Mouse (Mus musculus) heart, embryonic 13.5 days (tissue): ENCODE results near the gene Nptx2. TPM values are rescaled to one million over a fixed set of nuclear protein-coding genes. Genes with fewer than 3 reads are reported as not detected.

Experiments
- ATAC-seq: fragments of 200-750 bp; cut with Nextera tagmentation; 2 replicates; pipeline ENCODE4 v1.8.0; 2017; ENCODE audit warnings: moderate TSS enrichment; ENCODE audit not compliant: insufficient number of reproducible peaks, low FRiP score, low TSS enrichment; ENCODE audit errors: extremely low read depth
- H3K27ac ChIP-seq: fragments of 300-500 bp; sonication (generic); replicated peaks from 2 replicates; pipeline ENCODE4 v1.5.1; 2015; ENCODE audit warnings: moderate library complexity, mild to moderate bottlenecking, inconsistent platforms
- H3K27me3 ChIP-seq: fragments of 300-500 bp; sonication (generic); replicated peaks from 2 replicates; pipeline ENCODE4 v1.6.1; 2015; ENCODE audit warnings: mild to moderate bottlenecking, inconsistent platforms
- H3K36me3 ChIP-seq: fragments of 300-500 bp; sonication (generic); 2 replicates; pipeline ENCODE4 v1.6.1; 2015; ENCODE audit warnings: mild to moderate bottlenecking, inconsistent platforms
- H3K4me1 ChIP-seq: fragments of 300-500 bp; sonication (generic); 2 replicates; pipeline ENCODE4 v1.6.1; 2015; ENCODE audit warnings: inconsistent platforms
- H3K4me2 ChIP-seq: fragments of 300-500 bp; sonication (generic); 2 replicates; pipeline ENCODE4 v1.6.1; 2015; ENCODE audit warnings: inconsistent platforms, mild to moderate bottlenecking, moderate library complexity
- H3K4me3 ChIP-seq: fragments of 300-500 bp; sonication (generic); 2 replicates; pipeline ENCODE4 v1.5.1; 2015; ENCODE audit warnings: moderate library complexity, mild to moderate bottlenecking, inconsistent platforms
- H3K9ac ChIP-seq: fragments of 300-500 bp; sonication (generic); 2 replicates; pipeline ENCODE4 v1.6.1; 2015; ENCODE audit warnings: inconsistent platforms, mild to moderate bottlenecking, moderate library complexity
- H3K9me3 ChIP-seq: fragments of 300-500 bp; sonication (generic); 2 replicates; pipeline ENCODE4 v1.6.1; 2016; ENCODE audit warnings: inconsistent platforms
- WGBS: fragments of 180-500 bp; shearing (Covaris S2); methylation state at CpG from one replicate; pipeline ENCODE4 v1.1.7; 2015; ENCODE audit warnings: mixed read lengths; 5-methylcytosine and 5-hydroxymethylcytosine counted together
- polyA plus RNA-seq: library from polyadenylated mRNA; unstranded; fragments of >200 nt; fragmentation: Nextera tagmentation; extraction: Ambion mirVana; gene quantifications from 2 replicates; pipeline ENCODE4 v1.2.1, GENCODE M21; 2015

Nptx2 gene
- polyA plus RNA-seq, 1 experiment from 2014 or later, result 0.09 TPM

GRCm38 (mm10) chr5:144585100-144585499 is 39.4 kb downstream of the Nptx2 start:
- H3K27me3 ChIP-seq, result no peaks in the 10 kb centered on the region
- no peak overlapping the region for H3K4me3 ChIP-seq
- H3K9me3 ChIP-seq, result peaks cover 29% of the 10 kb centered on the region
- H3K36me3 ChIP-seq, result no peaks in the 10 kb centered on the region
- no peak for ATAC-seq
- no peak overlapping the region for H3K4me2 ChIP-seq
- no peak overlapping the region for H3K9ac ChIP-seq
- 82% methylated on average over 5 of the region's 5 CpGs for WGBS
- H3K4me1 ChIP-seq, result no peaks in the 10 kb centered on the region
- no peak overlapping the region for H3K27ac ChIP-seq

GRCm38 (mm10) chr5:144591248-144591880 is 45.7 kb downstream of the Nptx2 start:
- ATAC-seq, result no peak
- no peak overlapping the region for H3K9ac ChIP-seq
- H3K4me3 ChIP-seq, result no peak overlapping the region
- H3K36me3 ChIP-seq, result no peaks in the 10 kb centered on the region
- no peak overlapping the region for H3K4me2 ChIP-seq
- no peak overlapping the region for H3K27ac ChIP-seq
- H3K9me3 ChIP-seq, result peaks cover 17% of the 10 kb centered on the region; the same call in 1 of the 2 replicates
- 41% methylated on average over 12 of the region's 12 CpGs for WGBS
- no peaks in the 10 kb centered on the region for H3K4me1 ChIP-seq
- no peaks in the 10 kb centered on the region for H3K27me3 ChIP-seq

GRCm38 (mm10) chr5:144594796-144595195 is 49.1 kb downstream of the Nptx2 start:
- Histone ChIP-seq H3K4me1 (no peaks in the 10 kb centered on the region), H3K4me2 (no peak overlapping the region), H3K9me3 (peaks cover 13% of the 10 kb centered on the region; the same call in 1 of the 2 replicates), H3K4me3 (no peak overlapping the region), H3K36me3 (no peaks in the 10 kb centered on the region), H3K27me3 (no peaks in the 10 kb centered on the region), H3K27ac (no peak overlapping the region), H3K9ac (no peak overlapping the region)
- 88% methylated on average over 9 of the region's 9 CpGs for WGBS
- ATAC-seq, result no peak; the same call in 1 of the 2 replicates

Other genes starting within 250 kb of the Nptx2 start
- 9.1 and 9.3 TPM in 2 replicates for gene Baiap2l1, start 187.8 kb upstream of the Nptx2 start, polyA plus RNA-seq
- gene Tmem130, start 215.9 kb downstream of the Nptx2 start, polyA plus RNA-seq, result 0.92 and 1.9 TPM in 2 replicates
- gene Trrap, start 221.8 kb downstream of the Nptx2 start, polyA plus RNA-seq, result 43.7 and 48.1 TPM in 2 replicates